Mouse (Mus musculus) layer of hippocampus, postnatal 14 days (tissue): Measurements from ENCODE around the gene Rpp21. TPM values are rescaled to one million over a fixed set of nuclear protein-coding genes. Genes with fewer than 3 reads are reported as not detected.
A peak's percentile ranks its signal among the peaks of the same experiment; 100 is the strongest.

Source experiments
- DNase-seq, 2 experiments: peaks; one replicate each; pipeline ENCODE4 v3.0.0; 2021 to 2022; ENCODE audit warnings: low spot score in 2 of 2, mixed read lengths in 1 of 2
- long read RNA-seq, 2 experiments: library from polyadenylated mRNA; stranded (forward); transcript quantifications; one replicate each; pipeline ENCODE4 v2.0.0; 2021
- total RNA-seq, 2 experiments: library from RNA; stranded (reverse); gene quantifications; 2 replicates each; pipeline ENCODE4 v1.2.3; 2021

Rpp21 gene
- 10 to 100 TPM; 44.0 to 47.0 TPM for total RNA-seq
- long read RNA-seq, experiment 1, transcript Rpp21-201 (5 exons, 729 nt) = major isoform, 14 of 21 reads
- long read RNA-seq, experiment 1, partial matches to known transcripts = 0 of 21 reads
- long read RNA-seq, experiment 1, other reads (novel, unspliced or antisense) = 4 of 21 reads
- long read RNA-seq, experiment 2, transcript Rpp21-205 (4 exons, 579 nt) = minor isoform, 8 of 48 reads
- long read RNA-seq, experiment 2, transcript Rpp21-201 (5 exons, 729 nt) = major isoform, 30 of 48 reads
- long read RNA-seq, experiment 2, partial matches to known transcripts = 3 of 48 reads
- long read RNA-seq, experiment 2, other reads (novel, unspliced or antisense) = 4 of 48 reads

GRCm38 (mm10) chr17:36257969-36258368 is at the start of gene Rpp21:
Gene Rpp21, minus strand, starts transcription at chr17:36258069.
- no peak for DNase-seq

GRCm38 (mm10) chr17:36286390-36286789 is 28.5 kb upstream of the Rpp21 start, which contains the start of gene H2-M10.2:
Gene H2-M10.2, minus strand, starts transcription at chr17:36286490.
- DNase-seq = no peak

DNA sequence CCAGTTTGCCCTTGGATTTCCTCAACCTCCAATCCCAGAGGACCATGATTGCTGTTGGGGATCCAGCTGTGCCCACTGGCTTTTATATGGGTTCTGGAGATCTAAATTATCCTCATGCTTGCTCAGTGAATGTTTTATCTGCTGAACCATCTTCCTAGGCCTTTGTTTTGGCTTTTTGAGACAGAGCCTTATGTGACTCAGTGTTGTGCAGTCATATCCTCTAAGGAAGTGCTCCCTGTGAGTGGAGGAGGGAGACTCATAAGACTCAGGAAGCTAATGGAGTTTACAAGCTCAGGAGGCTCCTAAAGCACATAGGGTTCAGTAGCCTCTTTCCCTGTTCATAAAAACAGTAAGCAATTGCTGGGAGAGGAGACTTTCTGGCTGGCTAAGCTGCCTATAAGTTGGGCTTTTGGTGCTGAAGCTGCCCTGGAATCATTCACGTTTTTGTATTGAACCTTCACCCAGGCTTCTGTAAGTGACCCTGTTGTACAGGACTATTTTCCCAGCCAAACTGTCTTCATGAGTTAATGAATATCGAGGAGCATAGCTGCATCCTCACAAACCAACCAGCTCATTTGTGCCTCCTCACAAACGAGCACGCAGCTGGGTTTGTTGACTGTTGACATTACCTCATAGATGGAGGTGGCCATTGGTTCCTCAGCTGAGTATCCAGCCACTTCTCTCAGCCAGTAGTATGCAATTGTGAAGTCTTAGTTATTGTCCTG is 23.8 kb upstream of the Rpp21 start:
- no peak for DNase-seq

DNA sequence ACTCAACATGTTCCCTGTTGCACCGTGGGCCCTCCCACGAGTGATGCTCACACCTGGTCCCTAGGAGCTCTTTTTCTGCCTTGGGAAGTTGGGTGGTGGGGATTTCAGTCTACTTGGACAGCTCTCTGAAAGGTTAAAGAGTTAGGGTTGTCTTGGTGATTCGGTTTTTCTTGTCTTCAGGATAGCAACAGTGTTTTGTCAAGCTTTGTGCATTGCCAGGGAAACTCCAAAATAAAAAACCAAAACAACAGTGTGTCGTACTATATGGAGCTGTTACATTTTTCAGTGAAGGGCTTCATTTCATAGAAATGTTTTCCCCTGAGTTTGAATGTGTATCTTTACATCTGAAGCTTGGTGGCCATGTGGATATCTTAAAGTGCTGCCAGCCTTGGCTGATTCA is 16.9 kb upstream of the Rpp21 start:
- DNase-seq = no peak

- no peak for DNase-seq
These were observed 15.9 kb upstream of the Rpp21 start for GRCm38 (mm10) chr17:36273796-36274195.

- no peak for DNase-seq
These were observed 14.9 kb upstream of the Rpp21 start for GRCm38 (mm10) chr17:36272643-36273366.

- DNase-seq = peak; percentile 83 to 93
These were observed 13.9 kb upstream of the Rpp21 start, which contains the start of gene Trim39 for GRCm38 (mm10) chr17:36271586-36272256. Gene Trim39, minus strand, starts transcription at chr17:36272247.

- peak; percentile 86 to 95 for DNase-seq
These were observed 13.2 kb upstream of the Rpp21 start for GRCm38 (mm10) chr17:36270956-36271585.

DNA sequence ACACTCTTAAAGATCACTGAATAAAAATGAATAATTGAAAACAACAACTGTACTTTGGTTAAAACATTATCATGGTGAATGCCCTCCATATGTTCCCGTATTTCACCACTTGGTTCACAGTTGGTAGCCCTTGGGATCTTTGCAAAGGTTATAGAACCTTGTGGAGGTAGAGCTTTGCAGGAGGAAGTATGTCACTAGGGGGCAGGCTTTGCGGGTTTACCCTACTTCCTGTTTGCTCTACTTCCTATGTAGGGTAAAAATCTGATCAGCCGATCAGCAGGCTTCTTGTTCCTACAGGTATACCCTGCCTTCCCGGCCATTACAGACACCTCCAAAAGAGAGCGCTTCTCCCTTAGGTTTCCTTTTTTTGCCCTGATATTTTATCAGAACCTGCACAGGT is 8.0 kb upstream of the Rpp21 start:
- no peak for DNase-seq

- DNase-seq = no peak
These were observed 6.5 kb upstream of the Rpp21 start for GRCm38 (mm10) chr17:36264273-36264925.

GRCm38 (mm10) chr17:36261511-36262166 is 3.8 kb upstream of the Rpp21 start:
- no peak for DNase-seq

DNA sequence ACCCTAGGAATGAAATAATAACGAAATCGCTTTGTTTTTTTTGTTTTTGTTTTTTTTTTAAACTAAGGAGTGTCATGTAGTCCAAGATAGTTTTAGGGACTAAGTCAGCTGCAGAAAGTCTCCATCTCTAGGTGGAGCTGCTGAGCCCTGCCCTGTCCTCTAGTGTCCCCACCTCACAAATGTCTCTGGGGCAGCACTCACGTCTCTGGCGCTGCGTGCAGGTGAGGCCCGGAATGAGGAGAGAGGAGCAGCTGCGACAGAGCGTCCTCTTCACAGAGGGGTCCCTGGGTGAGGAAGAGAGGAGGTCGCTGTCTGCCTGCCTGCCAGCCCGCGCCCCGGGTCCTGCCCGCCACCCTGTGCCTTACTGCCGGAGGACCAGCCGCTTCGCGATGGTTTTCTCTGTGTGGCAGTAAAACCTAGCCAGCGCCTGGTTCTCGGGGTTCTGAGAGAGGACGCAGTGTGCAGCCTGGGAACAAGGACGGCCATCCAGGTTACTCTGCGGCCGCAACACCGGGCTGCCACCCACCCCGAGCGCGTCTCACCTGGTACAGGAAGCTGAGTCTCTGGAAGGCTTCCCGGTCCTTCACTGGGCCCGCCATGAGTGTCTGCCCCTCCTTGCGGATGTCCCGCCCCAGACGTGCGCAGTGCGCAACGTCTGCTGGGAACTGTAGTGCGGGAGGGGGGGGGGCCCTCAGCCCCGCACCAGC is 475 bp downstream of the Rpp21 start:
- DNase-seq = peak; percentile 84 to 85

DNA sequence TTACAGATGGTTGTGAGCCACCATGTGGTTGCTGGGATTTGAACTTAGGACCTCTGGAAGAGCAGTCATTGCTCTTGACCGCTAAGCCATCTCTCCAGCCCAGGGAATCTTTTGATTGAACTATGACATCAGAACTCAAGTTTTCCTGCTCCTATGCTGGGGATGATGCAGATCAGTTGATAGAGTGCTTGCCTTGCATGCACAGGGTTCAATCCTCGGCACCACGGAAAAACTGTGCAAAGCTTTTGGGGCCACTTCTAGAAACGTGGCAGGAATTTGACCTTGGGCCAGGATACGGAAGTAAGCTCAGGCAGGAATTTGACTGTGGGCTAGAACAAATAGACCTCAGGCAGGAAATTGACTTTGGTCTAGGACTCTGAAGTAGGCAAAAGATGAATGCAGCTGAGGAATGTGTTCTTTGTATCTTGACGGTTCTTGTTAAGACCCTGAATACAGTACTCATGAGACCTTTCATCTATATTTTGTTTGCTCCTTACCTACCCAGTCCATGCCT is 4.7 kb downstream of the Rpp21 start:
- DNase-seq = no peak

DNA sequence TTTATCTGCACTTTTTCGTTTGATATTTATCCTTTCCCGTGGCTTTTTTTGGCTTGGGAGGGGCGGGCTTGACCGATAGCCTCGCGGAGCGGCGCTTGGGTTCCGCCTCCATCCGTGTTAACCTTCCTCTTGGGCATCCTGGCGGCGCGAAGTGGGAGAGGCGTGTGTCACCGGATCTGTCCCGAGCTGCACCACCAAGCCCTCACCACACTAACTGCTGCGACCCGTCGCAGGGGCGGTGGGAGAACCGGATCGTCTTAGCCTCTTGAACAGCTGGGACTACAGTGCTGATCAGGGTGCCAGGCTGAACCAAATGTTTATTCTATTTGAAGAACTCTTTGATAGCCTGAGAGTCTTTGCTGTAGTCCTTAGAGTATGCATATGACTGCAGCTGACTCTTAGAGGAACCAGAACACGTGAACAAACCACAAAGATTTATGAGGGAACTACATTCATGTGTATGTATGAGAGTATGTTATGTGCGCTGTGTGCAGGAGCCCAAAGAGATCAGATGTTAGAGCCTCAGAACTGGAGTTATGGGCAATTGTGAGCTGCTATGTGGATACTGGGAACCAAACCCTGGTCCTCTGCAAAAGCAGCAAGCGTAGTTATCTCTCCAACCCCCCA is 5.5 kb downstream of the Rpp21 start:
- DNase-seq = no peak

DNA sequence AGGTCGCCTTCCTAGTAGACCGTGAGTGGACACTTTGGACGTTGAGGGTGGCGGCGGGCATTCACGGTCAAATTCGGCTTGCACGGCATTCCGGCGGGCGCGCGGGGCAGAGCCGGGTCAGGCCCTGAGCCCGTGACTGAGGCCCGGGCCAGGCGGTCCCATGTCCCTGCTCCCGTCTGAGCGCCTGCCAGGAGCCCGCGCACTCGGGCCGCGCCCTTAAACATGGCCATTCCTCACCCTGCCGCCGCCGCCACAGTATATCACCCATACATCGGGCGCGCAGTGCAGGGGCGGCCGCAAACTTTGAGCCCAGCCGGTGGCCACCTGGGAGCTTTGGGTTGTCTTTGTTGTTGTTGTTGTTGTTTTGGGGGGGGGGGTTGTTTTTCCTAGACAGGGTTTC is 9.0 kb downstream of the Rpp21 start:
- DNase-seq = no peak

GRCm38 (mm10) chr17:36245741-36246140 is 12.1 kb downstream of the Rpp21 start:
- DNase-seq = no peak

- no peak for DNase-seq
These were observed 13.8 kb downstream of the Rpp21 start for GRCm38 (mm10) chr17:36244031-36244430.

GRCm38 (mm10) chr17:36240637-36241213 is 17.1 kb downstream of the Rpp21 start:
- no peak for DNase-seq
